Mouse (Mus musculus): Measurements from ENCODE around the gene Igflr1.

GRCm38 (mm10) chr7:30532931-30533330 lies 32.3 kb upstream of the Igflr1 start:
- no peak for TF ChIP-seq POLR2A (IDR thresholded peaks at IDR 0.05; ENCODE audit: borderline replicate concordance, control insufficient read depth, low read depth, low read length)
- no peak for TF ChIP-seq CTCF (IDR thresholded peaks at IDR 0.05; ENCODE audit: control insufficient read depth, insufficient read depth, low read length)

Data from bone marrow, adult 2 months (tissue).